Comparison of ENCODE assay signal across 1 mouse cellular context in genomic region chr2:103795843-103796210, GRCm38 (mm10).
TF ChIP-seq lines count a peak whose summit lies in the region.

No protein-coding gene starts in this region.

TF ChIP-seq in CH12.LX, 34 proteins besides CTCF, POLR2A, EP300 and RAD21 (continued from another document):
- peak; percentile 63 for TF ChIP-seq IRF4 (IDR thresholded peaks at IDR 0.05; ENCODE audit: low read depth, low read length)
- TF ChIP-seq BHLHE40 (IDR thresholded peaks at IDR 0.05; ENCODE audit: low read depth, low read length): peak; percentile 23; the same call in 1 of the 2 replicates
- TF ChIP-seq MXI1 (IDR thresholded peaks at IDR 0.05; ENCODE audit: low read depth, low read length): peak; percentile 92; the same call in 1 of the 2 replicates
- 0 out of 2 replicates have a peak, but pooled peaks have one; percentile 52 for TF ChIP-seq TBP (conservative IDR thresholded peaks at IDR 0.05; ENCODE audit: low read depth, low read length)
- TF ChIP-seq KAT2A (IDR thresholded peaks at IDR 0.05; ENCODE audit: insufficient replicate concordance, low read length): no peak
- peak; percentile 38; the same call in 1 of the 2 replicates for TF ChIP-seq HCFC1 (IDR thresholded peaks at IDR 0.05; ENCODE audit: low read depth, low read length)
- peak; percentile 95 for TF ChIP-seq MAX (IDR thresholded peaks at IDR 0.05; ENCODE audit: low read length)
- TF ChIP-seq SMC3 (IDR thresholded peaks at IDR 0.05; ENCODE audit: low read depth, low read length): no peak
- no peak for TF ChIP-seq ZC3H11A (IDR thresholded peaks at IDR 0.05; ENCODE audit: low read depth, low read length)
- peak; percentile 54; the same call in 1 of the 2 replicates for TF ChIP-seq CHD1 (IDR thresholded peaks at IDR 0.05; ENCODE audit: low read depth, low read length)
- peak; percentile 41; the same call in 1 of the 2 replicates for TF ChIP-seq NRF1 (IDR thresholded peaks at IDR 0.05; ENCODE audit: low read depth, low read length)
- TF ChIP-seq MYC (IDR thresholded peaks at IDR 0.05; ENCODE audit: low read depth, low read length): peak; percentile 99
- TF ChIP-seq CHD2 (IDR thresholded peaks at IDR 0.05; ENCODE audit: low read length): peak; percentile 22; the same call in 1 of the 2 replicates
